Mouse (Mus musculus): ENCODE data around the gene Prkca. TPM values are rescaled to one million over a fixed set of nuclear protein-coding genes. Genes with fewer than 3 reads are reported as not detected.
A peak's percentile ranks its signal among the peaks of the same experiment; 100 is the strongest.

Gene Prkca
- total RNA-seq, 1 experiment from 2014 or later: 10.1 TPM

GRCm38 (mm10) chr11:108342781-108343768, 653 bp downstream of the Prkca start, which contains the start of gene Apoh:
Gene Apoh, plus strand, starts transcription at chr11:108343354.
- peak; percentile 3; the same call in 1 of the 2 replicates for ATAC-seq (ENCODE audit: extremely low read depth, insufficient number of reproducible peaks, low FRiP score, poor library complexity, severe bottlenecking)

GRCm38 (mm10) chr11:108341783-108342182, 1.9 kb downstream of the Prkca start:
- ATAC-seq (ENCODE audit: extremely low read depth, insufficient number of reproducible peaks, low FRiP score, poor library complexity, severe bottlenecking): no peak

GRCm38 (mm10) chr11:108340293-108340692, 3.4 kb downstream of the Prkca start:
- no peak for ATAC-seq (ENCODE audit: extremely low read depth, insufficient number of reproducible peaks, low FRiP score, poor library complexity, severe bottlenecking)

- no peak for ATAC-seq (ENCODE audit: extremely low read depth, insufficient number of reproducible peaks, low FRiP score, poor library complexity, severe bottlenecking)
These were observed 7.3 kb downstream of the Prkca start for GRCm38 (mm10) chr11:108336445-108336844.

- no peak for ATAC-seq (ENCODE audit: extremely low read depth, insufficient number of reproducible peaks, low FRiP score, poor library complexity, severe bottlenecking)
These were observed 8.2 kb downstream of the Prkca start for GRCm38 (mm10) chr11:108335536-108335935.

- no peak for ATAC-seq (ENCODE audit: extremely low read depth, insufficient number of reproducible peaks, low FRiP score, poor library complexity, severe bottlenecking)
These were observed 9.1 kb downstream of the Prkca start for GRCm38 (mm10) chr11:108334658-108335057.

GRCm38 (mm10) chr11:108333583-108334379, 9.9 kb downstream of the Prkca start:
- no peak for ATAC-seq (ENCODE audit: extremely low read depth, insufficient number of reproducible peaks, low FRiP score, poor library complexity, severe bottlenecking)

- ATAC-seq (ENCODE audit: extremely low read depth, insufficient number of reproducible peaks, low FRiP score, poor library complexity, severe bottlenecking): no peak
These were observed 10.7 kb downstream of the Prkca start for GRCm38 (mm10) chr11:108333006-108333405.

GRCm38 (mm10) chr11:108330818-108331217, 12.9 kb downstream of the Prkca start:
- ATAC-seq (ENCODE audit: extremely low read depth, insufficient number of reproducible peaks, low FRiP score, poor library complexity, severe bottlenecking): no peak

- no peak for ATAC-seq (ENCODE audit: extremely low read depth, insufficient number of reproducible peaks, low FRiP score, poor library complexity, severe bottlenecking)
These were observed 17.8 kb downstream of the Prkca start for GRCm38 (mm10) chr11:108325943-108326342.

- no peak for ATAC-seq (ENCODE audit: extremely low read depth, insufficient number of reproducible peaks, low FRiP score, poor library complexity, severe bottlenecking)
These were observed 21.6 kb downstream of the Prkca start for GRCm38 (mm10) chr11:108322156-108322555.

- ATAC-seq (ENCODE audit: extremely low read depth, insufficient number of reproducible peaks, low FRiP score, poor library complexity, severe bottlenecking): no peak
These were observed 23.2 kb downstream of the Prkca start for GRCm38 (mm10) chr11:108320561-108320960.

GRCm38 (mm10) chr11:108319162-108319561, 24.6 kb downstream of the Prkca start:
- ATAC-seq (ENCODE audit: extremely low read depth, insufficient number of reproducible peaks, low FRiP score, poor library complexity, severe bottlenecking): no peak

GRCm38 (mm10) chr11:108317878-108318277, 25.9 kb downstream of the Prkca start:
- no peak for ATAC-seq (ENCODE audit: extremely low read depth, insufficient number of reproducible peaks, low FRiP score, poor library complexity, severe bottlenecking)

GRCm38 (mm10) chr11:108315736-108316135, 28.0 kb downstream of the Prkca start:
- ATAC-seq (ENCODE audit: extremely low read depth, insufficient number of reproducible peaks, low FRiP score, poor library complexity, severe bottlenecking): no peak

GRCm38 (mm10) chr11:108312516-108312915, 31.2 kb downstream of the Prkca start:
- no peak for ATAC-seq (ENCODE audit: extremely low read depth, insufficient number of reproducible peaks, low FRiP score, poor library complexity, severe bottlenecking)

GRCm38 (mm10) chr11:108311912-108312311, 31.8 kb downstream of the Prkca start:
- no peak for ATAC-seq (ENCODE audit: extremely low read depth, insufficient number of reproducible peaks, low FRiP score, poor library complexity, severe bottlenecking)

GRCm38 (mm10) chr11:108309791-108310190, 33.9 kb downstream of the Prkca start:
- ATAC-seq (ENCODE audit: extremely low read depth, insufficient number of reproducible peaks, low FRiP score, poor library complexity, severe bottlenecking): no peak

GRCm38 (mm10) chr11:108308253-108308652, 35.5 kb downstream of the Prkca start:
- no peak for ATAC-seq (ENCODE audit: extremely low read depth, insufficient number of reproducible peaks, low FRiP score, poor library complexity, severe bottlenecking)

GRCm38 (mm10) chr11:108307258-108307657, 36.5 kb downstream of the Prkca start:
- no peak for ATAC-seq (ENCODE audit: extremely low read depth, insufficient number of reproducible peaks, low FRiP score, poor library complexity, severe bottlenecking)

Data from neutrophil, adult 5-6 weeks (primary cell).